Mouse (Mus musculus): ENCODE measurements around the gene Ccdc91. TPM values are rescaled to one million over a fixed set of nuclear protein-coding genes. Genes with fewer than 3 reads are reported as not detected.
A peak's percentile ranks its signal among the peaks of the same experiment; 100 is the strongest.

Ccdc91 gene
- total RNA-seq (2012; rRNA removed) (9.3 and 15.6 TPM in 2 replicates), total RNA-seq (2014; rRNA removed) (12.3 and 14.4 TPM in 2 replicates), polyA plus RNA-seq (2012; ENCODE audit: insufficient read length, low read depth) (12.0 TPM in 2 replicates)

DNA sequence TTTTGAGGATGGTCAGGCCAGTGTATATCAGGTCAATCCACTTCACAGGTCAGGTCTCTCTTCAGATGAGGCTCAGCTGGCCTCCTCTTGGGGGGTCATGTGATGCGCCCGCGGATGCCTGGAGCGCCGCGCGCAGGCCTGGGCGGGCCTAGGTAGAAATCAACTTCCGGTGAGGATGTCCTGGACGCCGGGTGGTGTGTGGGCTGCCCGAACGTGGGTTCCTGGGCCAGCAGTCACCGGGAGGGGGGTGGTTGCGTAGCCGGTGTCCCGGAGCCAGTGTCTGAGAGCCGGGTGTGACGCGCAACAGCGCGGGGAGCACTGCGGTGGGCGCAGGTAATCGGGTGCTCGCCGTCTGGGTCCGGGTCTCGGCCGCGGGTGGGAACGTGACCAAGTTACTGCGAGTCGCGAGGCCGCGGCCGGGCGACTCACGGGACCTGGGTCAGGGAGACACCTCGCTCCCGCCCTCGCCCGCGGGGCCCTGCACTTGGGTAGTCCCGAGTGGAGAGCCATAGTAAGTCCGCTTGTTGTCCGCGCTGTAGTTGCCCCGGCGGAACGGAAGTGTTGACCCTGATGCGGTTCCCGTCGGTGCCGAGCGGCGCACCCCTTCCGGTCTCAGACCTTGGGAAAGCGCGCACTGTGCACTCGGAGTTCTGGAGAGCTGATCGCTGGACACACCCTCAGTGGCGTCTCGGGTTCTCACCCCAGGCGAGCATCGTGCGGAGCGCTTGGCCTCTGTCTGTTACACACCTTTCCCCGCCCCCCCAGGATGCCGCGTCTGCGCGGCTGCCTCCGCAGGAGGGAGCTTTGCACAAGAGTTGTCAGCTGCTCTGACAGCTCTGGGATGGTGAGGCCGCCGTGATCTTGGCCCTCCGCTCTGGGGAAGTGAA, at the start of gene Ccdc91:
TSS of gene Ccdc91 (plus strand) at position 102 of the 887 bp plus-strand sequence.
- dilution Hi-C loops (cut with MboI; ENCODE audit: extremely low pct_ligation_motif_present, extremely low pct_unique_long_range_greater_than_20kb, low sequenced_read_pairs) (no loop called here), in situ Hi-C loops (cut with MboI; ENCODE audit: low pct_ligation_motif_present, low pct_unique_long_range_greater_than_20kb, low sequenced_read_pairs) (loop anchor here (10.0 kb wide), 1 partner anchor 69 kb away; no protein-coding TSS in a partner anchor)
- no peaks in the 10 kb centered on the region for H3K9me3 ChIP-seq (replicated peaks; ENCODE audit: low read length)
- no peaks in the 10 kb centered on the region for H3K27me3 ChIP-seq (replicated peaks)
- peaks cover 3 to 24% of the 10 kb centered on the region in 2 experiments; a peak in 3 of 4 replicates for H3K4me1 ChIP-seq (ENCODE audit: control insufficient read depth in 1 of 2, insufficient read depth in 2 of 2)
- H3K9ac ChIP-seq (ENCODE audit: insufficient read depth, low read depth) = peak within 1 kb of the TSS; percentile 89
- H3K4me2 ChIP-seq (ENCODE audit: insufficient read depth, low read depth, poor library complexity, severe bottlenecking) = peak within 1 kb of the TSS; percentile 93
- DNase-seq (ENCODE audit: extremely low read depth) = peak; percentile 93
- peak within 1 kb of the TSS; percentile 63 to 83 (median 77) for H3K4me3 ChIP-seq (replicated peaks in 1 of 3; ENCODE audit: low read depth in 2 of 3, low read length in 2 of 3, poor library complexity in 1 of 3)
- H3K36me3 ChIP-seq (replicated peaks in 1 of 2; ENCODE audit: control insufficient read depth in 1 of 2, insufficient read depth in 1 of 2, low read length in 1 of 2) = peaks cover 0 to 2% of the 10 kb centered on the region in 2 experiments
- H3K27ac ChIP-seq (ENCODE audit: insufficient read depth, low read depth) = peak within 1 kb of the TSS; percentile 83
- 0 out of 2 replicates have a peak, but pooled peaks cover 2% of the 10 kb centered on the region for H3K79me2 ChIP-seq (replicated peaks; ENCODE audit: control insufficient read depth, extremely low read depth, insufficient read depth, poor library complexity, severe bottlenecking)
- no peak for TF ChIP-seq ZKSCAN1 (IDR thresholded peaks at IDR 0.05; ENCODE audit: borderline replicate concordance, low read depth, low read length)
- peak; percentile 81 for TF ChIP-seq HCFC1 (IDR thresholded peaks at IDR 0.05; ENCODE audit: low read depth, low read length)
- peak; percentile 70 for TF ChIP-seq TCF12 (IDR thresholded peaks at IDR 0.05; ENCODE audit: low read depth, low read length)
- peak; percentile 49; the same call in 1 of the 2 replicates for TF ChIP-seq ETS1 (conservative IDR thresholded peaks at IDR 0.05; ENCODE audit: low read depth, low read length)
- peak; percentile 51 for TF ChIP-seq MEF2A (IDR thresholded peaks at IDR 0.05; ENCODE audit: borderline replicate concordance, low read depth, low read length)
- TF ChIP-seq NELFE (IDR thresholded peaks at IDR 0.05; ENCODE audit: low read depth, low read length) = peak; percentile 77
- TF ChIP-seq MXI1 (IDR thresholded peaks at IDR 0.05; ENCODE audit: low read depth, low read length) = peak; percentile 74
- no peak for TF ChIP-seq EP300 (IDR thresholded peaks at IDR 0.05; ENCODE audit: low read length)
- TF ChIP-seq POLR2AphosphoS2 (IDR thresholded peaks at IDR 0.05; ENCODE audit: low read depth, low read length) = no peak
- no peak; the same call in 1 of the 2 replicates for TF ChIP-seq MYC (IDR thresholded peaks at IDR 0.05; ENCODE audit: low read depth, low read length)
- peak; percentile 44 for TF ChIP-seq ZMIZ1 (IDR thresholded peaks at IDR 0.05; ENCODE audit: low read depth, low read length)
- TF ChIP-seq CHD1 (IDR thresholded peaks at IDR 0.05; ENCODE audit: low read depth, low read length) = no peak
- TF ChIP-seq POLR2A (IDR thresholded peaks at IDR 0.05; ENCODE audit: low read depth, low read length) = peak; percentile 62
- no peak for TF ChIP-seq CHD2 (IDR thresholded peaks at IDR 0.05; ENCODE audit: low read length)
- peak; percentile 93 for TF ChIP-seq MAX (IDR thresholded peaks at IDR 0.05; ENCODE audit: low read length)
- TF ChIP-seq ELF1 (IDR thresholded peaks at IDR 0.05; ENCODE audit: low read depth, low read length) = peak; percentile 72
- TF ChIP-seq NRF1 (IDR thresholded peaks at IDR 0.05; ENCODE audit: low read depth, low read length) = peak; percentile 89
- TF ChIP-seq ZC3H11A (IDR thresholded peaks at IDR 0.05; ENCODE audit: low read depth, low read length) = no peak
- no peak for TF ChIP-seq MAFK (IDR thresholded peaks at IDR 0.05; ENCODE audit: insufficient replicate concordance, low read length)
- TF ChIP-seq RAD21 (IDR thresholded peaks at IDR 0.05; ENCODE audit: low read depth, low read length) = no peak; the same call in none of the 2 replicates
- TF ChIP-seq E2F4 (IDR thresholded peaks at IDR 0.05; ENCODE audit: insufficient replicate concordance, low read depth, low read length) = no peak
- TF ChIP-seq JUN (IDR thresholded peaks at IDR 0.05; ENCODE audit: insufficient read depth, low read depth, low read length) = no peak
- no peak for TF ChIP-seq RCOR1 (conservative IDR thresholded peaks at IDR 0.05; ENCODE audit: low read depth, low read length)
- TF ChIP-seq TBP (conservative IDR thresholded peaks at IDR 0.05; ENCODE audit: low read depth, low read length) = peak; percentile 69
- TF ChIP-seq SIN3A (IDR thresholded peaks at IDR 0.05; ENCODE audit: low read length) = peak; percentile 83
- TF ChIP-seq IRF4 (IDR thresholded peaks at IDR 0.05; ENCODE audit: low read depth, low read length) = peak; percentile 61
- TF ChIP-seq GABPA (IDR thresholded peaks at IDR 0.05; ENCODE audit: insufficient replicate concordance, low read depth, low read length) = no peak
- peak in 1 of 2 experiments; percentile 22; a peak in 2 of 4 replicates for TF ChIP-seq CTCF (conservative IDR thresholded peaks at IDR 0.05 in 1 of 2, IDR thresholded peaks at IDR 0.05 in 1 of 2; ENCODE audit: low read depth in 2 of 2, low read length in 2 of 2)
- TF ChIP-seq USF1 (IDR thresholded peaks at IDR 0.05; ENCODE audit: low read depth, low read length) = peak; percentile 94
- TF ChIP-seq JUND (conservative IDR thresholded peaks at IDR 0.05; ENCODE audit: low read depth, low read length) = no peak
- peak; percentile 45 for TF ChIP-seq BHLHE40 (IDR thresholded peaks at IDR 0.05; ENCODE audit: low read depth, low read length)
- peak; percentile 89 for TF ChIP-seq USF2 (conservative IDR thresholded peaks at IDR 0.05; ENCODE audit: low read depth, low read length)
- TF ChIP-seq KAT2A (IDR thresholded peaks at IDR 0.05; ENCODE audit: insufficient replicate concordance, low read length) = peak; percentile 56; the same call in 1 of the 2 replicates
- TF ChIP-seq PAX5 (IDR thresholded peaks at IDR 0.05; ENCODE audit: low read length) = no peak
- TF ChIP-seq ZNF384 (IDR thresholded peaks at IDR 0.05; ENCODE audit: low read depth, low read length) = no peak
- TF ChIP-seq SMC3 (IDR thresholded peaks at IDR 0.05; ENCODE audit: low read depth, low read length) = peak; percentile 15; the same call in 1 of the 2 replicates
- no peak for TF ChIP-seq MAZ (IDR thresholded peaks at IDR 0.05; ENCODE audit: low read depth, low read length)
